Comparison of ENCODE assay signal across 9 mouse cellular contexts in the genomic region with DNA sequence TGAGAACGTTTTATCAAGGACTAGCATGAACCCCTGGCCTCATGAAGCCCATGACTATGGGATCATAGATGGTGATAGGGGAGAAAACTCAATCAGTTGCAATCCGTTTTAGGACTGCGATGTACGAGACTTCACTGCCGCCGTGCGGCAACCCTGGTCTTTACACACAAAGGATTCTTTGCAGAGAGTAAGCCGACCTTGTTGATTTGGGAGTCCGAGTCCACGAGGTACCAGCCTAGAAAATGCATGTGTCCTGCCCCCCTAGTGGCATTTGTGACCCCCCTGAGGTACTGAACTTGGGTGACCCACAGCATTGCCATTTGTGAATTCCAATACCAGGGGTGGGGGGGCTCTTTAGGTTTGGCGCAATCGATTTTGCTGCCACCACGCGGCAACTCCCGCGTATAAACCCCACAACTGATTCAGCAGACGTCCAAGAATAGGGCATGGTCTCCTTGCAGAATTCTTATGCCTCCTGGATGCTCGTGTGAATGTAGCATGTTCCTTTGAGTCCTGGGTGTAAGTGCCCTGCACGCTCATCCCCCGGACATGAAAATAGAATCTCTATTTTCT. TPM values are rescaled to one million over a fixed set of nuclear protein-coding genes. Genes with fewer than 3 reads are reported as not detected.
DNase-seq lines count a peak whose midpoint lies in the region; ATAC-seq lines count a peak whose summit lies in the region.
"Had no signal": no experiment of that assay in that cellular context is flagged by ENCODE, and none has a peak within 500 bp of the region (broad histone marks: within the 10 kb centered on the region; RNA-seq: fewer than 3 reads in every experiment).

No protein-coding gene starts in this region.

- H3K4me1 ChIP-seq in limb, embryonic 15.5 days, result peaks cover 15% of the 10 kb centered on the region

- peak; percentile 8 to 49 for DNase-seq in spleen, postnatal 10 days (ENCODE audit: low spot score in 2 of 2)
- no peak for DNase-seq in spleen, postnatal 4 days (ENCODE audit: low spot score in 2 of 2)
- DNase-seq in cerebellum, postnatal 25 days, result peak; percentile 77 to 80
- peak; percentile 51 for DNase-seq in gastrocnemius, postnatal 14 days
- peak; percentile 57 for DNase-seq in kidney, adult 18-20 months
- peak; percentile 65 for DNase-seq in neural tube, embryonic 10.5 days (ENCODE audit: extremely low spot score, low spot score)
- peak; percentile 50 for DNase-seq in thymus, postnatal 14 days

- H3K27ac ChIP-seq in limb, embryonic 15.5 days, result no peak overlapping the region; the same call in 1 of the 2 replicates
- H3K27ac ChIP-seq: macrophage had no signal

- no peak overlapping the region for H3K9ac ChIP-seq in limb, embryonic 15.5 days

- 47% methylated on average over 20 of the region's 20 CpGs for WGBS in limb, embryonic 15.5 days

- H3K4me3 ChIP-seq in limb, embryonic 15.5 days, result peak overlapping the region; percentile 24

- peak overlapping the region; percentile 46 for H3K4me2 ChIP-seq in limb, embryonic 15.5 days

- H3K27me3 ChIP-seq in limb, embryonic 15.5 days, result no peaks in the 10 kb centered on the region

- ATAC-seq in limb, embryonic 15.5 days (ENCODE audit: insufficient number of reproducible peaks, low FRiP score, low TSS enrichment, low read depth), result no peak

- H3K36me3 ChIP-seq in limb, embryonic 15.5 days, result no peaks in the 10 kb centered on the region

- intact Hi-C loops in gastrocnemius, postnatal 14 days (cut with DNase I; ENCODE audit: low total_unique reads), result loop anchor here (10.0 kb wide), 2 partner anchors 147 to 267 kb away; partner anchors contain the start of gene Syt8

- no peaks in the 10 kb centered on the region for H3K9me3 ChIP-seq in limb, embryonic 15.5 days

RNA-seq across cellular contexts. Expression of gene Mrpl23, which starts 49.3 kb away (rescaled TPM):
- total RNA-seq in gastrocnemius, postnatal 14 days (2021), result 1 to 10 TPM; 5.0 to 5.2 TPM
- 28.8 and 30.5 TPM in 2 replicates for polyA plus RNA-seq in limb, embryonic 15.5 days (2015; fragmentation: Nextera tagmentation; extraction: Ambion mirVana)

Comparison
In these comparisons a context has a peak if more than half of its experiments do, and no peak if none do; other contexts are left out.
1. DNase-seq: peak in spleen, postnatal 10 days (2 of 2), cerebellum, postnatal 25 days (2 of 2), gastrocnemius, postnatal 14 days (single experiment), kidney, adult 18-20 months (single experiment), neural tube, embryonic 10.5 days (single experiment) and thymus, postnatal 14 days (single experiment); none in spleen, postnatal 4 days (0 of 2).